Mouse (Mus musculus): Measurements from ENCODE around the gene Limch1. TPM values are rescaled to one million over a fixed set of nuclear protein-coding genes. Genes with fewer than 3 reads are reported as not detected.

Gene Limch1
- total RNA-seq, 2 experiments from 2014 or later = 111 to 115 TPM

DNA sequence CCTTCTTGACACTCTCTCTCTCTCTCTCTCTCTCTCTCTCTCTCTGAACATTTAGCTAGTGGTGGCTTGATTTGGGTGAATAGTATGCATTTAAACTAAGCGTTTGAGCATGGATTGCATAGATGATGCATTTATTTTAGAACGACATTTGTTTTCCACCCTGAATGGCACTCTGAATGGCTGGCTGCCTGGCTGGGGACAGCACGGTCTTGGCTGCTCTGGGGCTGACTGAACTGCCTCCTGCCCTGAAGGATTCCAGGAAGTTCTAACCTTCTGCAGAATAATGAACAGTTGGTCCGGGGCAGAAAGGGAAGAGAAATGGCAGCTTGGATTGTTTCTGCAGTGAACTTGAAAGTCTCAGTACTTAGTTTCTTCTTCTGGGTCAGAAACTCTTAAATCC, 266.4 kb downstream of the Limch1 start:
- DNase-seq (ENCODE audit: low spot score in 2 of 2) = peak in 1 of 2 experiments; percentile 40

DNA sequence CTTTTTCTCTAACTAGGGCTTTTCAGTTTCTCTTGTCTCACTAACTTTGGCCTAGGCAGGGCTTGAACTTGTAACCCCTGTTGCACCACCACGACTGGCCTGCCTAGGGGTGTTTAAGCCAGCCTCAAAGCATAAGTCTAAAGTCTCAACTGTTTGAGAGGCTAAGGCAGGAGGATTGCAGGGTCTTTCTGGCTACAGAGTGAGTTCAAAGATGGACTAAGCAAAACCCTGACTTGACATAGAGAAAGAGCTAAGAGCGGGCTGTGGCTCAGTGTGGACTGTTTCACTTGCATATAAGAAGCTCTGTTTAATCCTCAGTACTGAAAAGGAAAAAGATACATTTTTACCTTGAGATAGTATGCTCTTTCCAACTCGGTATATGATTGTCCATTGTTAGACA, 268.3 kb downstream of the Limch1 start:
- DNase-seq (ENCODE audit: low spot score in 2 of 2) = no peak

DNA sequence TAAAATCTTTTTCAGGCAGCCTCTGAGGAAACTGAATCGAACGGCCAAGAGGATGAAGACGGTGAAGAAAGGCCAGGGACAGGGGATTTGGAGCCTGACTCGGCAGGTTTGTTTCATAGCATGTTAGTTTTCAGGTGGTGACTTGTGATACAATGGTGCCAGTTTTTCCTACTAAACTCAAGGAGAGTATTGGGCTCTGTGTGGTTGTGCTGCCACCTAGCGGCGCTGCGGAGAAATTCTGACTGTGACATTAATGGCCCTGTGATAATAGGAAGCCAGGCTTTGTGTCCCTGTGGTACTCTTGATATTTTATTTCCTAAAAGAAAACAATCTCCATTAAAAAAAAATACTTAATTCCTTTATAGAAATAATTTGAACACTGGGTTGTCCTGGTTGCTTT, 270.8 kb downstream of the Limch1 start:
- peak; percentile 79 to 83 for DNase-seq (ENCODE audit: low spot score in 2 of 2)

DNA sequence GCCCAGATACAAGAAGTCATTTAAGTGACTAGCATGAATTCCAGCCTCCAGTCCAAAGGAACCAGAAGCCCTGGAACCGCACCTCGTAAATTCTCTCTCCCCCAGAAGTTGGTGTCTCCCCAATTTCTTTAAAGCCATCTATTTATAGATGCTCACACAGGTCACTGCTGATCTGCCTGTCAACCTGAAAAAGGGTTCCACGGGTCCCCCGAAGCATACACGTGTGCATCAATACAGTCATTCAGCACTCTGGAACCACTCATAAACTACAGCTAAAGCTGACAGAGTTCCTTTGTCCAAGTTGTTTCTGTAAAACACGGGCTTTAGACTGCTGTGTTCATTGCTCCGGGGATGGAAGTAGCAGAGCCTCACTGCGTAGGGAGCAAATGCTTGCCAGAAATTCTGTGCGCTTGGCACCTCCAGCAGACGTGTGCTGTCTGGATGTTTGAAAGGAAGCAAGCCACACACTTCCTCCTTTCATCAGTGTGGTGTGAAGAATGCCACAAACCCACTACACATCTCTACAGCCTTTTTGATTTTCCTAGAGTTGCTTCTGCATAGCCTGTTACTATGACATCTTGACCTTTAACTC, 278.9 kb downstream of the Limch1 start:
- no peak for DNase-seq (ENCODE audit: low spot score in 2 of 2)

DNA sequence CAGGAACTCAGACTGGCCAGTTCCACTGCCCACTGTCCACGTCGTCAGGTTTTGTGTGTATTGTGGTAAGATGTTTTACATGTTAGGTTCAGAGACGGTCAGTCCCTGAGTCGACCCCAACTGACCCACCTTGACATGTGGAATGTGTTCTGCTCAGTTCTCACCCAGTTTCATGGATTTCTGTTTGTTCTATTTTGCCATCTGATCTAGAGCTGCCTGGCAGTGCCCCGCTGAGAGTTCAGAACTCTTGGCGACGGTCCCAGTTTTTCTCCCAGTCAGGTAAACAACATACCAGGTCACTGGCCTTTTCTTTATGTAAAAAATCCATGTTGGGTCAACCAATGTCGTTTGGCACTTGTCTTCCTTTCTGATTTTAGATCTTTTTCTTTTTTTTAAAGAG, 279.5 kb downstream of the Limch1 start:
- no peak for DNase-seq (ENCODE audit: low spot score in 2 of 2)

DNA sequence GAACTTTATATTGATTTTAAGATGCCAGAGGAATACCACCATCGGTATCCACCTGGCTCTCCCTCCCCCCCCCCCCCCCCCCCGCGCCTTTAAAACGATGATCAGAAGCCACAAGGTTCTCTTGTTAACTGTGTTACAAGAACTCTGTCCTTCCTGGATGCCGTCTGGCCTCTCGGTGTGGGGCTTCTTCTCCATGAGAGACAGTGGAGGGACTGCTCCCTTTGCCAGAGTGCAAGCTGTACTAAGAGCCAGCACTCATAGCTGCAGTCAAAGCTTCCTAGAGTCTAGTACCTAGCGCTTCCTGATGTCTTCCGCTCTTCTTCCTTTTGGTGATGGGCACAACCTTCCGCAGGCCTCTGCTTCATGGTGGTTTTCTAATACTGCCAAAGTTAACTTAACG, 280.0 kb downstream of the Limch1 start:
- DNase-seq (ENCODE audit: low spot score in 2 of 2) = no peak

DNA sequence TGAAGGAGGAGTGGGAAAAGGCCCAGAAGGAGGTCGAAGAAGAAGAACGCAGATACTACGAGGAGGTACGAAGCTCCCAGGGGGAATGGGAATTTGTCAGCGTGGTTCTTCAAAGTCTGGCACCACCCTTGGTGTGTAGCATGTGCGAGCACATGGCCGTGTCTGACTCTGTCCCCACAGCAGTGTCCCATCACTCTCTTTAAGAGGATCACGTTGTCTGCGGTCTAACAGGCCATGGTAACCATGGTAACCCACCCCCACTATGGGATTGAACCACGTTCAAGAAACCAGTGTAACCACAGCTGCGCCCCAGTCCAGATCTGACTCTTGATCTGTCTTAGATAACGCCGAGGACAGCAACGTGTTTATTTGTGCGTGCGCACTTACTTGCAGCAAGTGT, 283.2 kb downstream of the Limch1 start:
- no peak for DNase-seq (ENCODE audit: low spot score in 2 of 2)

DNA sequence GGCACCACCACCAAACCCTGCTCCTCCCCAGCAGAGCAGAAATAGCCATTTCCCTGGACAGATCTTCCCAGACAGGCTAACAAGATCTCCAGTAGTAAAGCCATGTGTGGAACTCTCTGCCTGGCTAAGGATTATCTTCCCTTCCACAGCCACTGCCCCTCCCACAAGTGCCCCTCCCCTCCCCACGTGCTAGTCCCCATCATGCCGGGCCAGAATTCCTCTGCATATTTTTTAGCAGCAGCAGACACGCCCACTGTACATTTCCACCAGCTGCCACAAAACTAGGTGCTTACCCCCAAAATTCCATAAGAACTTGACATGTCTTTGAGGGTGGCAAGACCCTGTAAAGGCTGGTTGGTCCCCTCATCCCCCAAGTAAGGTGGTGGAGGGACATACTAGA, 284.3 kb downstream of the Limch1 start:
- DNase-seq (ENCODE audit: low spot score in 2 of 2) = no peak

DNA sequence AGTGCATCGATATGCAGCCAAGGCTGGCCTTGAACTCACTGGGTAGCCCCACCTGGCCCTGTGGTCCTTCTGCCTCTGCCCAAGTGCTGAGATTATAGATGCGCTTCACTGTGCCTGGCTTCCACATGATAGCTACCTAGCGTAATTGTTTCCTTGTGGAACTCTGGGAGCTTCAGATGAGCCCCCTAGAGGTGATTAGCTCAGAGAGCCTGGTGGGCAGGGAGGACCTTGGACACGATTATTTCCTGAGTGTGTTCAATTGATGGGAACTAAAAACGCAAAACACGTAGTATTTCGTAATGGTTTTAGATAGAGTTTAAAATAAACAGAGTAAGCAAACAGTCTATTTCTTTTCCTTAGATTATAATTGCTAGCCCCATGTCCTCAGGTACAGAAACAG, 287.0 kb downstream of the Limch1 start:
- no peak for DNase-seq (ENCODE audit: low spot score in 2 of 2)

DNA sequence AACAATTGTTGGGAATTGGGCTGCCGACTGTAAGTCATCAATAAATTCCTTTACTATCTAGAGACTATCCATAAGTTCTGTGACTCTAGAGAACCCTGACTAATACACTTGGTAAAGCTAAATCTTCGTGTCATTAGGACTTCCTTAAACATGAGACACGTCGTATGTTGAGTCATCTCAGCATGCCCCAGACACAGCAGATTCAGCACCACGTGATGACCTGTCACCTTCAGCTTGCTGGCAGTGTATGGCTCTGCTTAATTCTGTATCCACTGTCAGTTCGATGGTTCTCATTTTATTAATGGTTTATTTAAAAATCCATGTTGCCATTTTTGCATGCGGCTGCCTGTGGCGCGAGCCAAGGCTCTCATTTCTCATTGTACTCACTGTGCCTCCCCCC, 298.3 kb downstream of the Limch1 start:
- DNase-seq (ENCODE audit: low spot score in 2 of 2) = no peak

DNA sequence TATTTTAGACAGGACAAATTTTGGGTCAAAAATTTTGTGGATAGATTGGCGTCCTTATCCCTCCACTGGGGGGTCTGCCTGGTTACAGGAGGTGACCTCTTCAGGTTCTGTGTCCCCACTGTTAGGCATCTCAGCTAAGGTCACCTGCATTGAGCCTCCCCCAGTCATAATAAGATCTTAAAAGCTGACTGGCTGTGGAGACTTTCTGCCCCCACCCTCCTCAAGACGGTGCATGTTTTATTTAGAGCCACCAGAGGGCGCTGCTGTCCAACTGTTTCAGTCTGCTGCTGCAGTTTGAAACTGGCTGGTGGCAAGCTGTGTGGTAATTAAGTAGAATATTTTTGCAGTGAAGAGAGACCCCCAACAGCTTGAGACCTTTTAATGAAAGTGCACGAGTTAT, 302.4 kb downstream of the Limch1 start:
- peak in 1 of 2 experiments; percentile 32 for DNase-seq (ENCODE audit: low spot score in 2 of 2)

DNA sequence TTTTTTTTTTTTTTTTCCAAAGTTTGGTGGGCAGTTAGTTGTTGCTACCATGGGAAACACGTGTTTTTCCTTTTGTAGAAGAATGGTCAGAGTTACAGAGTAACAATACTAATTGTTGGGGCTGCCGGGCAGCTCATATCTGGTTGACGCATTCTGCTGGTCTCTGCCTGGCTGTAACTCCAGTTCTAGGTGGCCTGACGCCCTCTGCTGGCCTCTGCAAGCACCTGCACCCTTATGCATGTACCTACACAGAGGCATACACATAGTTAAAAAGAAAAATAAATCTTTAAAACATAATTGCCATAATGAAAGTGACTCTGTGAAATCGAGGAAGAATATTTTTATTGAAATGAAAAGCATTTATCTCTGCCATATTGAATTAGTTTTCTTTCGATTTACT, 312.2 kb downstream of the Limch1 start:
- DNase-seq (ENCODE audit: low spot score in 2 of 2) = no peak

DNA sequence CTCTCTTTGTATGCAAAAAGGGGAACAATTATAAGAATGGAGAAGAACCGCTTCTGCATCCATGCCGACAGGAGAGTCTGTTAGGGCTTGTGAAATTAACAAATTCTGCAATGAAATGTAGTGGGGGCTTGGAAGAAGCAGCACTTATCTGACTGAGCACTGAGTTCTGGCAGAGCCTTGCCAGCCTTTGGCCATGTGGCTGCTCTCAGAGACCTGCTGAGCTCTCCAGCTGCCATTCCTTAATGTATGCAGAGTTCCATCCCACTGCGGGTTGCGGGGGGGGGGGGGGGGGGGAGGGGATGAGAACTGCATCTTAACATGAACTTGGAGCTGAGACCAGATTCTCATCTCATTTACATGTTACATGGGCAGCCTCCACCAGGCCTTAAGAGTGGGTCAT, 314.9 kb downstream of the Limch1 start:
- no peak for DNase-seq (ENCODE audit: low spot score in 2 of 2)

DNA sequence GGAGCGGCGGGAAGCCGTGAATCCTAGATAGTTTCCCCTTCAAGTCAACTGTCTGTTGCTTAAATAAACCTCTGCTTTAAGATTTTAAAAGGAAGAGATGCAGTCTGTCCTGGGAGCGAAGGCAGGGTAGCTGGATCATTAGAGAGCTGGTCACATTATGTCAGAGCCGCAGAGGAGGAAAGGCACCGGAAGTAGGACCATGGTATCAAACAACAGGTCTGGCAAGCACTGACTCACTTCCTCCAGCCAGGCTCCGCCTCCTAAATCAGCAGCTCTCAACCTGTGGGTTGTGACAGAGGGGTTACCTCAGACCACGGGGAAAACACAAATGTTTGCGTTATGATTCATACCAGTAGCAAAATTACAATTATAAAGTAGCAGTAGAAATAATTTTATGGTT, 318.0 kb downstream of the Limch1 start:
- no peak for DNase-seq (ENCODE audit: low spot score in 2 of 2)

DNA sequence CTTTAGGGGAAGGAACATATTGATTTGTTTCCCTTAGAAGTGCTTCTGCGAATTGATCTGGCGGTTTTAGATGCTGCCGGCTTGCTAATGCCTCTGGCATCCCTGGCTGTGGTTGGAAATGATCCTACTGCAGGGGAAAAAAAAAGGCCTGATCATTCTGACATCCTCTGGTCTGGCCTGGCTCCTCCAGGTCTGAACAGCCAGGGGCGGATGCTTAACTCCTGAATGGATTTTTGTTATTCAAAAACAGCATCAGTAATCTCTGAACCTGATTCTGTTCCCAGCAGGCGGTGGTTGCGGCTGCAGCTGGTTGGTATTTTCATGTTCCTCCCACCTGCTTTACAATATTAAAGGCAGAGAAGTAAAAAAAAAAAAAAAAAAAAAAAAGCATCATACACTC, 337.5 kb downstream of the Limch1 start:
- DNase-seq (ENCODE audit: low spot score in 2 of 2) = no peak

DNA sequence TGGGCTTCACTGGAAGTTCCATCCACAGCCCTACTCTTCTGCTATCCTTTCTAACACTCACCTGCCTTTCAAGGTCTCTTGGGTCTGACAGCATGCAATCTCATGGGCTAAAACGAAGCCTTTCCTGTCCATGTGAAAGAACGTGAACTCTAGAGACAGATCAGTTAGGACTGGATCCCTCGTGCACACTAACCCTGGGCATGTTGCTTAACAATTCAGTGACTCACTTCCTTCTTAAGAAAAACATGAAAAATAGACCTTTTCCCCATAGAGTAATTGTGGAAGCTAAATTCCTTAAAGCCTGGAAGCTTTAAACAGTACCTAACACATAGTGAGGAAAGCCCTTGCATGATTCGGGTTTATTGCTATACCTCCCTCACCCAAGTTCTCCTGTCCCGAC, 345.2 kb downstream of the Limch1 start:
- no peak for DNase-seq (ENCODE audit: low spot score in 2 of 2)

DNA sequence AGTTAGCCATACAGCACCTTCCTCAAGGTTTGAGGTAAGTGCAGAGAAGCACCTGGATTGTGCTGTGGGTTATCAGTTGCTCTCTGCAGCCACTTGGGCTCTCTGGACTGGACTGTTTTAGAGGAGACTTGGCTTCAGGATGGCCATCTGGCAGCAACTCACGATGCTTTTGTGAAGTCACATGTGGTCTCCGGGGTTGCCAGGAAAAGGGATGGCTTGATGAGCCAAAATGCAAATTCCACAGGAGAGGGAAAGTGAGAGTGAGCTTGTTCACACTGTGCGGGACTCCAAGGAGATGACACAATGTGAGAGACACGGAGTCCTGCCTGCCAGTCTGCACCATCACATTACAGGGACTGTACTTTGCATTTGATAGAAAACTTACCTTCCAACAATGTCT, 346.1 kb downstream of the Limch1 start:
- DNase-seq (ENCODE audit: low spot score in 2 of 2) = no peak

DNA sequence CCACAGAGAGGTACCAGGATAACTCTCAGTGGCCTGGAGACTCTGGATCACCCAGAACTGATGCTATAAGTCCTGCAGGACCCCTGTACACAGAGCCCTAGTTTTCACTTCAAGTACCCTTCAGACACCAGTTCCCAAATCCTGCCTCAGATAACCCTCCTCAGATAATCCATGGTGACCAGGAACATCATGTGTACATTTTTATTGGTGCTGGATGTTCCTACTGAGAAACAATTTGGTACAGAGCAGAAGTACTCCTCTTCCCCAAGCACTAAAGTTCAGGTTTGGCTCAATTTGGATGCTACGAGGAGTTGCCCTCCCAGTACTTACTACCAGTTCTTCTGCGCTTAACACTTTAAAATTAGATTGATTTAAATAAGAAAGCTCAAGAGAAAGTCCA, 348.4 kb downstream of the Limch1 start:
- no peak for DNase-seq (ENCODE audit: low spot score in 2 of 2)

DNA sequence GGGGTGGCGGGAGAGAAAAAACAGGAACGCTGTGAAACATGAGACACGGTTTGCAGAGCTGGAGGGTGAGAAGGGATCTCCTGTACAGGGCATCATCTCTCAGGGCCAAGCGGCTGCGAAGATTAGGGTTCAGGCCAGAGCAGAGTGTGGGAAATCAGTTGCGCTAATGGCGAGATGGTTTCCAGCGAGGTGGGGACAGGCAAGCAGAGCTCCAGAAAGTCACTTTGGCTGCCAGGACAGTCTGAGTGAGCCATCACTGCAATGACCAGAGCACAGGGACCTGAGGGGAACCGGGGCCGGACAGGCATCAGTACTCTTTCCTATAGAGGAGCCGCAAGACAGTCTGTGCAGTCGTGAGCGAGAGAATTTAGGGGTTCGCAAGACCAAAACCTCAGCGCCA, 349.5 kb downstream of the Limch1 start:
- DNase-seq (ENCODE audit: low spot score in 2 of 2) = no peak

DNA sequence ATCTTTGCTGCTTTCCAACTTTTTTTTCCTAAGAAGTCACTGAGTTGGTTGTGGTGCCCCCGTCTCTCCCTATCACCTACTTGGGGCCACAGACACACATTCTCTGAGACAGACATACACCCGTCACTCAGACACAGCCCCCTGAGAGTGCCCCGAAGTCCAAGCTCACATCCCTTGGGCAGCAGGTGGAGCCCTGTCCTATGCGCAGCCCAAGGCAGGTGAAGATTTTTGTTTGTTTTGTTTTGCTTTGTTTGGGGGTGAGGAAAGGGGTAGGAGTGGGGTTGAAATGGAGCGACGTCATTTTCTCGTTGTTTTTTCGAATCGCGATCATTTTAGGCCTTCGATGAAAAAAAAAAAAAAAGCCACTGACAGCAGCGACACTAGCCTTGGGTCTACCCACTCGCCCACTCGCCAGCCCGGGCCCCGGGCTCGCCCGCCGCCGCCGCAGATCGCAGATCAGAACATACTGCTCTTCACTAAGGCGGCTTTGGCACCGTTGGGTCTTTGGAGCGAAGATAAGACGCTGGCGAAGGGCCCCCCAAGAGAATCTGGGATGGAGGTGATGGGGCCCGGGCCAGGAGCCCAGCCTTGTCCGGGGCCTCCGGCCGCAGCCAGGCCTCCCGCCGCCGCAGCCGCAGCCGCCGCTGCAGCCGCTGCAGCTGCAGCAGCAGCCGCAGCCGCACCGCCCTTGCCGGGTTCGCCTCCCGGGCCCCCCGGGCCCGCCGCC, 350.2 kb downstream of the Limch1 start:
- no peak for DNase-seq (ENCODE audit: low spot score in 2 of 2)

DNA sequence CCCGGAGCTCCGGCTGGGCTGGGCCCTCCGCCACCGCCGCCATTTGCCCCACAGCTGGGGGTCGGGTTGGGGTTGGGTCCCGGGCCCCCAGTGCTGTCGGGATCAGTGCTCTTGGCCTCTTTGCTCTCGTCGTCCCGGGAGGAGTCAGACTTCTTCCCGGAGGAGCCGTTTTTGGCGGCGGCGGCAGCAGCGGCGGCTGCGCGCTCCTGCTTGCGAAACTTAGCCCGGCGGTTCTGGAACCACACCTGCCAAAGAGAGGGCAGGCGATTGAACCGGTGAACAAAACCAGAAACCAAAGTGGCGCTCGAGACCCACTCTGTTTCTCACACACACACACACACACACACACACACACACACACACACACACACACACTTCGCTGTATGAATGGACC, 350.7 kb downstream of the Limch1 start:
- DNase-seq (ENCODE audit: low spot score in 2 of 2) = no peak

DNA sequence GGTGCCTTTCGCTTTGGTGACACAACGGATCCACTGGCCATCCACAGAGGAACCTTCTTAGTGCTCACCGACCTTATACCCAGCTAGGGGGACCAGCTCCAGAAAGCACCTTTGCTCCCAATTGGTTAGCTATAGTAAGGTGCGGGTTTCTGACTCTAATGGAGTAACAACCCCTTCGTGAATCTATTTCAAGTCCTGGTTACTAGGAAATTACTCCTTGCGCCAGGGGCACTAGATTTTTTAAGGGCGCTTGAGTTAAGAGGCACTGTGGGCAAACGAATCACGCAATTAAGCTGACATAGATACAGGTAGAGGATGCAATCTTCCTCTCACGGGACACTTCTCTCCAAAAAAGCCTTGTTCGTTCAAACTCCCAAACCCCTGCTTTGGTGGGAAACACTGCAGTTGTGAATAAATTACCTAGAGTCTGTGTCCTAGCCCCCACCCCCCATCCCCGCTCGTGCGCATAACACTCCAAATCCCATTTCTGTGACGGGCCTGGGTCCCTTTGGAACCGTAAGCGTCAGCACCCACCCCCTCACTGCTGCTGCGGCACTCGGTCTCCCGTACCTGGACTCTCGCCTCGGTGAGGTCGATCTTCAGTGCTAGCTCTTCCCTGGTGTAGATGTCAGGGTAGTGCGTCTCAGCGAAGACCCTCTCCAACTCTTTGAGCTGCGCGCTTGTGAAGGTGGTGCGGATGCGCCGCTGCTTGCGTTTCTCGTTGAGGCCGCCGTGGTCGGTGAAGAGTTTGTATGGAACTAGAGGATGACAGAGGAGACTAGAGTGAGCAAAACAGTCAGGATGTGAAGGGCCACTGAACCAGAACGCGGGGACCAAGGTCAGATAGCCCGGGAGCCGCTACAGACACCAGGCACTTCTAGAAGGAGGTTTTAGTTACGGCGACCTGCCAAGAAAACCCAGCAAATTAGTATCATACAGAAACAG, 351.8 kb downstream of the Limch1 start:
- DNase-seq (ENCODE audit: low spot score in 2 of 2) = no peak

All from layer of hippocampus, postnatal 14 days (tissue).